ENCODE assay signal across 11 mouse cellular contexts in genomic region chr12:112744211-112744610, GRCm38 (mm10). TPM values are rescaled to one million over a fixed set of nuclear protein-coding genes. Genes with fewer than 3 reads are reported as not detected.
DNase-seq lines count a peak whose midpoint lies in the region; ATAC-seq and TF ChIP-seq lines count a peak whose summit lies in the region.
"Had no signal": no experiment of that assay in that cellular context is flagged by ENCODE, and none has a peak within 500 bp of the region (broad histone marks: within the 10 kb centered on the region; RNA-seq: fewer than 3 reads in every experiment).

No protein-coding gene starts in this region.

- no peaks in the 10 kb centered on the region; the same call in 1 of the 2 replicates for H3K79me2 ChIP-seq in MEL (ENCODE audit: control insufficient read depth, insufficient read depth, low read length, poor library complexity)

- WGBS in forebrain, embryonic 10.5 days, result 86% methylated on average over 11 of the region's 11 CpGs
- WGBS in forebrain, embryonic 14.5 days, result 86% methylated on average over 8 of the region's 11 CpGs
- 89% methylated on average over 10 of the region's 11 CpGs for WGBS in kidney, embryonic 14.5 days
- 85% methylated on average over 11 of the region's 11 CpGs for WGBS in kidney, embryonic 16.5 days
- WGBS in hindbrain, embryonic 13.5 days, result 84% methylated on average over 11 of the region's 11 CpGs

- H3K4me1 ChIP-seq in forebrain, embryonic 10.5 days, result peaks cover 26% of the 10 kb centered on the region
- H3K4me1 ChIP-seq in forebrain, embryonic 14.5 days (ENCODE audit: control insufficient read depth, insufficient read depth, low read length), result peaks cover 9% of the 10 kb centered on the region; the same call in 1 of the 2 replicates
- H3K4me1 ChIP-seq in kidney, embryonic 14.5 days (ENCODE audit: control insufficient read depth, insufficient read depth, low read length), result 0 out of 2 replicates have a peak, but pooled peaks cover 5% of the 10 kb centered on the region
- H3K4me1 ChIP-seq in kidney, embryonic 16.5 days (ENCODE audit: insufficient read depth, low read length), result peaks cover 8% of the 10 kb centered on the region
- H3K4me1 ChIP-seq in MEL (ENCODE audit: control insufficient read depth in 1 of 2, insufficient read depth in 2 of 2, low read length in 2 of 2), result peaks cover 6 to 14% of the 10 kb centered on the region in 2 experiments; a peak in 3 of 4 replicates
- peaks cover 39% of the 10 kb centered on the region for H3K4me1 ChIP-seq in hindbrain, embryonic 13.5 days (replicated peaks)

- H3K4me3 ChIP-seq in forebrain, embryonic 10.5 days, result no peak overlapping the region
- no peak overlapping the region for H3K4me3 ChIP-seq in forebrain, embryonic 14.5 days (ENCODE audit: low read depth, low read length)
- H3K4me3 ChIP-seq in kidney, embryonic 14.5 days (ENCODE audit: low read length), result no peak overlapping the region
- H3K4me3 ChIP-seq in kidney, embryonic 16.5 days (ENCODE audit: low read length), result no peak overlapping the region
- H3K4me3 ChIP-seq in MEL (ENCODE audit: control insufficient read depth in 1 of 2, insufficient read depth in 1 of 2, low read depth in 2 of 2, low read length in 2 of 2), result peak overlapping the region; percentile 58 to 60
- no peak overlapping the region for H3K4me3 ChIP-seq in hindbrain, embryonic 13.5 days
- H3K4me3 ChIP-seq: neural tube, embryonic 12.5 days had no signal

- no peak for TF ChIP-seq CTCF in MEL (IDR thresholded peaks at IDR 0.05 in 2 of 3, conservative IDR thresholded peaks at IDR 0.05 in 1 of 3; ENCODE audit: control insufficient read depth in 1 of 3, insufficient read depth in 1 of 3, low read depth in 2 of 3, low read length in 3 of 3, poor library complexity in 1 of 3, severe bottlenecking in 1 of 3)

- H3K9me3 ChIP-seq in forebrain, embryonic 10.5 days, result no peaks in the 10 kb centered on the region
- H3K9me3 ChIP-seq in forebrain, embryonic 14.5 days (replicated peaks; ENCODE audit: control insufficient read depth, low read length), result no peaks in the 10 kb centered on the region
- no peaks in the 10 kb centered on the region for H3K9me3 ChIP-seq in kidney, embryonic 14.5 days (ENCODE audit: control insufficient read depth, low read length)
- H3K9me3 ChIP-seq in kidney, embryonic 16.5 days (ENCODE audit: low read length), result no peaks in the 10 kb centered on the region
- no peaks in the 10 kb centered on the region for H3K9me3 ChIP-seq in MEL (replicated peaks; ENCODE audit: insufficient read depth, low read length)
- H3K9me3 ChIP-seq in hindbrain, embryonic 13.5 days, result no peaks in the 10 kb centered on the region
- H3K9me3 ChIP-seq: neural tube, embryonic 12.5 days had no signal

- no peak overlapping the region for H3K4me2 ChIP-seq in forebrain, embryonic 14.5 days (ENCODE audit: low read length)
- H3K4me2 ChIP-seq in kidney, embryonic 14.5 days (replicated peaks; ENCODE audit: low read depth, low read length), result no peak overlapping the region
- no peak overlapping the region for H3K4me2 ChIP-seq in kidney, embryonic 16.5 days (replicated peaks; ENCODE audit: low read depth, low read length)
- H3K4me2 ChIP-seq in hindbrain, embryonic 13.5 days, result no peak overlapping the region
- H3K4me2 ChIP-seq: neural tube, embryonic 12.5 days had no signal

- H3K27me3 ChIP-seq in forebrain, embryonic 10.5 days (ENCODE audit: poor library complexity, severe bottlenecking), result no peaks in the 10 kb centered on the region
- no peaks in the 10 kb centered on the region for H3K27me3 ChIP-seq in forebrain, embryonic 14.5 days (replicated peaks; ENCODE audit: control insufficient read depth, insufficient read depth, low read length)
- no peaks in the 10 kb centered on the region for H3K27me3 ChIP-seq in kidney, embryonic 14.5 days (ENCODE audit: control insufficient read depth, insufficient read depth, low read length)
- no peaks in the 10 kb centered on the region for H3K27me3 ChIP-seq in kidney, embryonic 16.5 days (ENCODE audit: insufficient read depth, low read length)
- H3K27me3 ChIP-seq in MEL (ENCODE audit: control insufficient read depth in 1 of 2, insufficient read depth in 2 of 2, low read length in 2 of 2), result no peaks in the 10 kb centered on the region
- H3K27me3 ChIP-seq in hindbrain, embryonic 13.5 days, result no peaks in the 10 kb centered on the region
- H3K27me3 ChIP-seq: neural tube, embryonic 12.5 days had no signal

- peaks cover 36% of the 10 kb centered on the region for H3K36me3 ChIP-seq in forebrain, embryonic 10.5 days (replicated peaks)
- H3K36me3 ChIP-seq in forebrain, embryonic 14.5 days (ENCODE audit: control insufficient read depth, insufficient read depth, low read length), result peaks cover 48% of the 10 kb centered on the region
- H3K36me3 ChIP-seq in kidney, embryonic 14.5 days (ENCODE audit: control insufficient read depth, insufficient read depth, low read length), result peaks cover 39% of the 10 kb centered on the region
- peaks cover 11% of the 10 kb centered on the region for H3K36me3 ChIP-seq in kidney, embryonic 16.5 days (ENCODE audit: insufficient read depth, low read length)
- peaks cover 0 to 10% of the 10 kb centered on the region in 2 experiments; a peak in 2 of 4 replicates for H3K36me3 ChIP-seq in MEL (ENCODE audit: control insufficient read depth in 1 of 2, insufficient read depth in 2 of 2, low read length in 2 of 2)
- peaks cover 59% of the 10 kb centered on the region for H3K36me3 ChIP-seq in hindbrain, embryonic 13.5 days

- no peak for ATAC-seq in forebrain, embryonic 14.5 days
- no peak for ATAC-seq in kidney, embryonic 14.5 days (ENCODE audit: low FRiP score, low TSS enrichment)
- ATAC-seq in kidney, embryonic 16.5 days (ENCODE audit: low FRiP score, low TSS enrichment), result no peak
- ATAC-seq in hindbrain, embryonic 13.5 days (ENCODE audit: low FRiP score), result no peak

- H3K9ac ChIP-seq in forebrain, embryonic 14.5 days (ENCODE audit: low read length), result no peak overlapping the region
- H3K9ac ChIP-seq in kidney, embryonic 14.5 days (ENCODE audit: low read depth, low read length), result 0 out of 2 replicates have a peak overlapping the region, but pooled peaks have one; percentile 12
- no peak overlapping the region; the same call in 1 of the 2 replicates for H3K9ac ChIP-seq in kidney, embryonic 16.5 days (replicated peaks; ENCODE audit: low read length)
- H3K9ac ChIP-seq in MEL (ENCODE audit: control insufficient read depth, low read depth, low read length, poor library complexity, severe bottlenecking), result peak overlapping the region; percentile 58
- H3K9ac ChIP-seq in hindbrain, embryonic 13.5 days, result peak overlapping the region; percentile 55; the same call in 1 of the 2 replicates
- H3K9ac ChIP-seq: neural tube, embryonic 12.5 days had no signal

- no peak for TF ChIP-seq RAD21 in MEL (IDR thresholded peaks at IDR 0.05; ENCODE audit: low read depth, low read length)

- DNase-seq in forebrain, embryonic 10.5 days (ENCODE audit: extremely low spot score, low spot score), result no peak
- DNase-seq in forebrain, embryonic 14.5 days (ENCODE audit: low spot score), result no peak
- DNase-seq in MEL (ENCODE audit: low read depth, low spot score), result no peak
- DNase-seq in spleen, postnatal 4 days (ENCODE audit: low spot score in 2 of 2), result no peak
- no peak for DNase-seq in thymus, postnatal 0 days (ENCODE audit: low spot score)
- DNase-seq: liver; right cerebral cortex, postnatal 4 days had no signal

- no peak for TF ChIP-seq POLR2A in MEL (IDR thresholded peaks at IDR 0.05; ENCODE audit: control insufficient read depth in 1 of 2, insufficient read depth in 1 of 2, low read depth in 1 of 2, low read length in 2 of 2, poor library complexity in 1 of 2)

- H3K27ac ChIP-seq in forebrain, embryonic 10.5 days, result peak overlapping the region; percentile 44; the same call in 1 of the 2 replicates
- no peak overlapping the region for H3K27ac ChIP-seq in forebrain, embryonic 14.5 days (ENCODE audit: low read depth, low read length)
- no peak overlapping the region for H3K27ac ChIP-seq in kidney, embryonic 14.5 days (ENCODE audit: low read depth, low read length)
- no peak overlapping the region for H3K27ac ChIP-seq in kidney, embryonic 16.5 days (ENCODE audit: low read length)
- H3K27ac ChIP-seq in MEL (ENCODE audit: control insufficient read depth, low read depth, low read length), result peak overlapping the region; percentile 68
- no peak overlapping the region for H3K27ac ChIP-seq in hindbrain, embryonic 13.5 days
- H3K27ac ChIP-seq: neural tube, embryonic 12.5 days had no signal

- TF ChIP-seq EP300 in MEL (IDR thresholded peaks at IDR 0.05; ENCODE audit: low read depth in 1 of 2, low read length in 2 of 2), result no peak

RNA-seq across cellular contexts. Expression of gene Pld4, which starts 16.2 kb away (rescaled TPM):
- polyA plus RNA-seq in forebrain, embryonic 10.5 days (2016; fragmentation: Nextera tagmentation; extraction: Ambion mirVana), result 3.8 and 3.9 TPM in 2 replicates
- 5.9 and 7.0 TPM in 2 replicates for polyA plus RNA-seq in forebrain, embryonic 14.5 days (2014; fragmentation: Nextera tagmentation; extraction: Ambion mirVana)
- polyA plus RNA-seq in kidney, embryonic 14.5 days (2014; fragmentation: Nextera tagmentation; extraction: Ambion mirVana), result 4.8 and 7.8 TPM in 2 replicates
- 7.3 and 7.4 TPM in 2 replicates for polyA plus RNA-seq in kidney, embryonic 16.5 days (2015; fragmentation: Nextera tagmentation; extraction: Ambion mirVana)
- 9.7 and 9.8 TPM in 2 replicates for total RNA-seq in MEL (2012; rRNA removed)
- polyA plus RNA-seq in MEL (2012; ENCODE audit: insufficient read depth in 1 of 2, insufficient read length in 2 of 2, low read depth in 1 of 2, low replicate concordance in 2 of 2, missing spikeins in 1 of 2), result 10 to 100 TPM in 1 of 2 experiments, not detected in 1; 16.4 TPM
- 6.4 and 7.0 TPM in 2 replicates for polyA plus RNA-seq in hindbrain, embryonic 13.5 days (2015; fragmentation: Nextera tagmentation; extraction: Ambion mirVana)
- 46.2 and 49.3 TPM in 2 replicates for polyA plus RNA-seq in thymus, postnatal 0 days (2015; fragmentation: Nextera tagmentation; extraction: Ambion mirVana)

RNA-seq across cellular contexts. Expression of gene Cep170b, which starts 24.0 kb away (rescaled TPM):
- 5.9 and 7.9 TPM in 2 replicates for polyA plus RNA-seq in forebrain, embryonic 10.5 days (2016; fragmentation: Nextera tagmentation; extraction: Ambion mirVana)
- polyA plus RNA-seq in forebrain, embryonic 14.5 days (2014; fragmentation: Nextera tagmentation; extraction: Ambion mirVana), result 10.3 and 15.7 TPM in 2 replicates
- 11.5 and 15.1 TPM in 2 replicates for polyA plus RNA-seq in kidney, embryonic 14.5 days (2014; fragmentation: Nextera tagmentation; extraction: Ambion mirVana)
- polyA plus RNA-seq in kidney, embryonic 16.5 days (2015; fragmentation: Nextera tagmentation; extraction: Ambion mirVana), result 15.7 and 17.5 TPM in 2 replicates
- 40.0 and 49.7 TPM in 2 replicates for total RNA-seq in MEL (2012; rRNA removed)
- 10 to 100 TPM in 1 of 2 experiments, not detected in 1; 64.0 TPM for polyA plus RNA-seq in MEL (2012; ENCODE audit: insufficient read depth in 1 of 2, insufficient read length in 2 of 2, low read depth in 1 of 2, low replicate concordance in 2 of 2, missing spikeins in 1 of 2)
- polyA plus RNA-seq in hindbrain, embryonic 13.5 days (2015; fragmentation: Nextera tagmentation; extraction: Ambion mirVana), result 24.2 and 24.9 TPM in 2 replicates
- polyA plus RNA-seq in thymus, postnatal 0 days (2015; fragmentation: Nextera tagmentation; extraction: Ambion mirVana), result 4.3 and 4.9 TPM in 2 replicates

RNA-seq across cellular contexts. Expression of gene Ahnak2, which starts 58.2 kb away (rescaled TPM):
- 0.05 and 0.11 TPM in 2 replicates for polyA plus RNA-seq in forebrain, embryonic 10.5 days (2016; fragmentation: Nextera tagmentation; extraction: Ambion mirVana)
- 0.29 and 0.51 TPM in 2 replicates for polyA plus RNA-seq in forebrain, embryonic 14.5 days (2014; fragmentation: Nextera tagmentation; extraction: Ambion mirVana)
- 0.53 and 0.86 TPM in 2 replicates for polyA plus RNA-seq in kidney, embryonic 14.5 days (2014; fragmentation: Nextera tagmentation; extraction: Ambion mirVana)
- polyA plus RNA-seq in kidney, embryonic 16.5 days (2015; fragmentation: Nextera tagmentation; extraction: Ambion mirVana), result 0.91 and 1.2 TPM in 2 replicates
- total RNA-seq in MEL (2012; rRNA removed), result 1.2 and 2.6 TPM in 2 replicates
- polyA plus RNA-seq in MEL (2012; ENCODE audit: insufficient read depth in 1 of 2, insufficient read length in 2 of 2, low read depth in 1 of 2, low replicate concordance in 2 of 2, missing spikeins in 1 of 2), result 10 to 100 TPM in 1 of 2 experiments, not detected in 1; 11.4 TPM
- polyA plus RNA-seq in hindbrain, embryonic 13.5 days (2015; fragmentation: Nextera tagmentation; extraction: Ambion mirVana), result 0.84 and 0.86 TPM in 2 replicates
- polyA plus RNA-seq in thymus, postnatal 0 days (2015; fragmentation: Nextera tagmentation; extraction: Ambion mirVana), result 1.0 and 1.2 TPM in 2 replicates

Comparison
In these comparisons a context has a peak if more than half of its experiments do, and no peak if none do; other contexts are left out.
1. H3K27ac ChIP-seq: peak in forebrain, embryonic 10.5 days (single experiment) and MEL (single experiment); none in forebrain, embryonic 14.5 days (single experiment), kidney, embryonic 14.5 days (single experiment), kidney, embryonic 16.5 days (single experiment) and hindbrain, embryonic 13.5 days (single experiment).
2. H3K9ac ChIP-seq: peak in kidney, embryonic 14.5 days (single experiment), MEL (single experiment) and hindbrain, embryonic 13.5 days (single experiment); none in forebrain, embryonic 14.5 days (single experiment) and kidney, embryonic 16.5 days (single experiment).
3. H3K4me3 ChIP-seq: peak in MEL (2 of 2); none in forebrain, embryonic 10.5 days (single experiment), forebrain, embryonic 14.5 days (single experiment), kidney, embryonic 14.5 days (single experiment), kidney, embryonic 16.5 days (single experiment) and hindbrain, embryonic 13.5 days (single experiment).